Mouse (Mus musculus): ENCODE results near the gene Nr2f2. TPM values are rescaled to one million over a fixed set of nuclear protein-coding genes. Genes with fewer than 3 reads are reported as not detected.
A peak's percentile ranks its signal among the peaks of the same experiment; 100 is the strongest.

The Nr2f2 gene
- polyA plus RNA-seq, 1 experiment, result 0.43 TPM

DNA sequence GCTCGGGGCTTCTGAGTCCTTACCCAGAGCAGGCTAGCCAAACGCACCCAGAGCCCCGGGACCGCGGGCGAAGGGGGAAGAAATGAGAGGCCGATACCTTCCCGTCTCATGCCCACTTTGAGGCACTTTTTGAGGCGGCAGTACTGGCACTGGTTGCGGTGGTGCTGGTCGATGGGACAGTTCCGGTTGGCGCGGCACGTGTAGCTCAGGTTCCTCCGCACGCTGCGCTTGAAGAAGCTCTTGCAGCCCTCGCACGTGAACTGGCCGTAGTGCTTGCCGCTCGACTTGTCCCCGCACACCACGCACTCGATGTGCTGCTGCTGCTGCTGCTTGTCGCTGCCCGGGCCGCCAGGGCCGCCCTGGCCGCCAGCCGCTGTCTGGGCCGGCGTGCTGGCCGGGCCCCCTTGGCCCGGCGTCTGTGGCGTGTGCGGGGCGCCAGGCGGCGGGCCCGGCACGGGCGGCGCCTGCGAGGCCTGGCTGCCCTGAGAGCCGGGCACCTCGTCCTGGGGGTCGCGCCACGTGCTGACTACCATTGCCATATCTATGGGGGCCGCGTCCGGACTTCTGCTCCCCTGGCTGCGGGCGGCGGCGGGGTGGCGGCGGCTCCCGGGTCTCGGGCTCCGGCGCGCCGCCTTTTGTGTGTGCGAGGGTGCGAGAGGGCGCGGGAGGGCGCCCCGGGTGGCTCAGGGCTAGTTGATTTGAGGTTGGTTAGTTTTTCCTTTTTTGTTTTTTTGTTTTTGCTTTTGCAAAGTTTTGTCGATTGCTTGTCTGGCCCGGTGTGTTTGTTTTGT is 6.5 kb downstream of the Nr2f2 start:
- TF ChIP-seq FLI1 (IDR thresholded peaks at IDR 0.05; ENCODE audit: low read length) (no peak), GATA1 (IDR thresholded peaks at IDR 0.05; ENCODE audit: borderline replicate concordance, low read length) (no peak)
- Histone ChIP-seq H3K4me1 (peaks cover 42% of the 10 kb centered on the region), H3K4me3 (replicated peaks) (peak overlapping the region; percentile 90), H3K27me3 (replicated peaks) (peaks cover 88% of the 10 kb centered on the region), H3K9me3 (peaks cover 24% of the 10 kb centered on the region), H3K36me3 (replicated peaks; ENCODE audit: low read length) (no peaks in the 10 kb centered on the region)

DNA sequence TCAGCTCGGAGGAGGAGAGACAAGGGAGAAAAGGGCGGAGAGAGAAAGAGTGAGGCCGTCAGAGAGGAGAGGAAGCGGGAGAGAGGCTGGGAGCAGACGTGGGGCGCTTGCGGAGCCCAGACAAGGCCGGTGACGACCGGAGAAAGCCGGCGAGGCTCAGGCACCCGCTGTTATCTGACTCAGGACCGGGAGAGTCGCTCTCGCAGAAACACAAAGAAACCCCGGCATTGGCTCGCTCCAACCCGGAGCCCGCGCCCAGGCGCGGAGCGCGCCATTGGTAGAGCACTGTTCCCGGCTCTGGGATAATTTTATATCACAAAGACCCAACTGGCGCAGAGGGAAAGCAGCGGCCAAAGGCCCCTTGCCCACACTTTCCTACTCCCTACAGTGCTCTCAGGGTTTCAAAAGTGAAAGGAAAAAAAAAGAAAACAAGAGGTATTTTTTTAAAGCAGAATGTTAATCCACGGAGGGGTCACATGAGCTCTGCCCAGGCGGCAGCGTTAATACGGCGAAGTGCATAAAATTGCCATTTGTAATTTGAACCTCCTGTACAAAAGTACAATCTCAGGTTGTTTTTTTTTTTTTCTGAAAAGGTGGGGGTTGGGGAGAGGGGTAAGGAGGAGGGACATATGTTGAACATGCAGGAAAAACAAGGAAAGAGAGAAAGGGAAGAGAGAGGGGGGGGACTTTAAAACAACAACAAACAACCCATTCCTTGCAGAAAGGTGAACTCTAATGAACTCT is 7.5 kb downstream of the Nr2f2 start:
- peaks cover 87% of the 10 kb centered on the region for H3K27me3 ChIP-seq (replicated peaks)
- peaks cover 24% of the 10 kb centered on the region for H3K9me3 ChIP-seq
- TF ChIP-seq GATA1 (IDR thresholded peaks at IDR 0.05; ENCODE audit: borderline replicate concordance, low read length) (no peak), FLI1 (IDR thresholded peaks at IDR 0.05; ENCODE audit: low read length) (no peak)
- no peaks in the 10 kb centered on the region for H3K36me3 ChIP-seq (replicated peaks; ENCODE audit: low read length)
- H3K4me3 ChIP-seq (replicated peaks), result peak overlapping the region; percentile 88
- H3K4me1 ChIP-seq, result peaks cover 42% of the 10 kb centered on the region

DNA sequence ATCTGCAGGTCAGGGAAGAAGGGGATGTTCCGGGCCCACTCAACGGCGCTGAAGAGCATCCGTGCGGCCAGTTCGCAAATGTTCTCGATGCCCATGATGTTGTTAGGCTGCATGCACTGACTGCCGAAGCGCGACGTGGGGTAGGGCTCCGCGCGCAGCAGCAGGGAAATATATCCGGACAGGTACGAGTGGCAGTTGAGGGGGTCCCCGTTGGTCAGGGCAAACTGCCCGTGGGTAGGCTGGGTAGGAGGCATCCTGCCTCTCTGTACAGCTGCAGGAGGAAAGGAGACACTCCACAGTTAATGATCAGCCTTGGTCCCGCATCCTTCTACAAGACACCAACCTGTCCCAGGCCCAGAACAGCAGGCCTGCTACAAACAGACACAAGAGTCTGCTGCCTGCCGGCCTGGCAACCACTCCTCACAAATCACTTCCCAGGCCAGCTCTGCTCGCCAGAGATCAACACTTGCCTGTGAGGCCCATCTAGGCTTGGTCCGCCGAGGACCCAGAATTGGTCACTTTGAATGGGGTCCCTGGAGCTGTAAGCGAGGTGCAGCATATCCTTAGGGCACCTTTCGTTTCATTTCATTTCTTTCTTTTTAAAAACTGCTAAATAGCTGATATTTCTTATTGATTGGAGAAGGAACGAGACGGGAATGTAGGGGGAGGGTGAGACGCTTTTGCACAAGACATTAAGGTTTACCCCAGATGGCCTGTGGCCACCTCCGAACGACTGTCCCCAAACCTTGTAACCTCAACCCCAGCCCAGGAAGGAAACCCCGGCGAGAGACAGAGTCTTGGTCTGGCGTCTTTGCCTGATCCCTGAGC is 8.3 kb downstream of the Nr2f2 start:
- no peak for TF ChIP-seq FLI1 (IDR thresholded peaks at IDR 0.05; ENCODE audit: low read length)
- TF ChIP-seq GATA1 (IDR thresholded peaks at IDR 0.05; ENCODE audit: borderline replicate concordance, low read length), result no peak
- peaks cover 24% of the 10 kb centered on the region for H3K9me3 ChIP-seq
- H3K36me3 ChIP-seq (replicated peaks; ENCODE audit: low read length), result no peaks in the 10 kb centered on the region
- H3K4me1 ChIP-seq, result peaks cover 42% of the 10 kb centered on the region
- peak overlapping the region; percentile 88 for H3K4me3 ChIP-seq (replicated peaks)
- H3K27me3 ChIP-seq (replicated peaks), result peaks cover 81% of the 10 kb centered on the region

DNA sequence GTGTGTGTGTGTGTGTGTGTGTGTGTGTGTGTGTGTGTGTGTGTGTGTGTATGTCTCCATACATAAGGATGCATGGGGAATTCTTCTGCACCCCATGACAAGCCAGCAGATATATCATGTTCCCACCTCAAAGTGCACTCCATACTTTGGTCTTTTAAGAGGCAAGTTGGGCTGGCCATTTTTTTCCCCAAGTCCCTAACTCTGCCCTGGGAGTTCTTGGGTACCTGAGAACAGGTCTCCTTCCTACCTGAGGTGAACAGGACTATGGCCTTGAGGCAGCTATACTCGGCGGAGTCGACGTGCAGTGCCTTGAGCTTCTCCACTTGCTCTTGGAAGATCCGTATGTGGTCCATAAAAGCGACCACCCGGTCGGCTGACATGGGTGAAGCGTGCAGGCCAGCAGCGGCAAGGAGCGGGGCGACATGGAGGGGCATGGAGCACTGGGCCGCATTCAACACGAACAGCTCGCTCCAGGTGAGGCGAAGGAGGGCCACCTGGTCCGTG is 9.0 kb downstream of the Nr2f2 start:
- H3K4me3 ChIP-seq (replicated peaks), result peak overlapping the region; percentile 88
- TF ChIP-seq GATA1 (IDR thresholded peaks at IDR 0.05; ENCODE audit: borderline replicate concordance, low read length), result no peak
- TF ChIP-seq FLI1 (IDR thresholded peaks at IDR 0.05; ENCODE audit: low read length), result no peak
- no peaks in the 10 kb centered on the region for H3K36me3 ChIP-seq (replicated peaks; ENCODE audit: low read length)
- peaks cover 79% of the 10 kb centered on the region for H3K27me3 ChIP-seq (replicated peaks)
- peaks cover 22% of the 10 kb centered on the region for H3K9me3 ChIP-seq
- H3K4me1 ChIP-seq, result peaks cover 42% of the 10 kb centered on the region

DNA sequence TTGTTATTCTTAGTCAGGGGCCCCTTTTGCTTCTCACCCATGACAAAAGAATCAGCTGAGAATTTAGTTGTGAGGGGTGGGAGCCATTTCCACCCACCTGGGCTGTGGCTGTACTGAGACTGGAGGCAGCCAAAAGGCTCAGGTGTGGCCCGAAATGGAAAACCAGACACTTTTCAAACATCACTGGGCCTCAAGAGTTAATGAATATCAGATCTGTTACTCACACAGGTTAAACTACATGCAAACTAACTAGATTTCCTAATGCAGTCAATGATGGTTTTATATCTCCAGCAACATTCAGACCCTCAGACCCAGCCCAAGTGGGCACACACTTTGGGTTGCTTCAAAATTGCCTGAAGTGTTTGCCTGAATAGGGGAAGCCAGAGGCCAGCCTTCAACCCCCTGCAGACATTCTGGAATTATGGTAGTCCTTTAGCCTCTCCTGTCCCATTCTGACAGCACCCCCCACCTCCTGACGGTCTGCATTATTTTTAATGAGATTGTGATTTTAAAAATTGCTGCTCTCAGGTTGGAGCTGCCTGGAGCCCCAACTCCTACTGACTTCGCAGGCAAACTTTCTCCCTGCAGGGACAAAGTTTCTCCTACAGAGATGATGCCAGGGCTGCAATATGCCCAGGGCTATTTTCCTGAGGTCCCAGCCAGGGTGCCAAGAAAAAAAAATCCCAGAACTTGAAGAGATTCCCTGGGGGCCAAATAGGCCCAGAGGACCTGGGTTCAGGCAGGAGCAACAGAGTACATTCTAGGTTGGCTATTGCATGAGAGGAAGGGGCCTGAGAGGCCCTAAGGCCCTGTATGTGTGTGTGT is 9.6 kb downstream of the Nr2f2 start:
- Histone ChIP-seq H3K36me3 (replicated peaks; ENCODE audit: low read length) (no peaks in the 10 kb centered on the region), H3K27me3 (replicated peaks) (peaks cover 79% of the 10 kb centered on the region), H3K4me1 (peaks cover 39% of the 10 kb centered on the region), H3K9me3 (peaks cover 19% of the 10 kb centered on the region), H3K4me3 (replicated peaks) (no peak overlapping the region)
- no peak for TF ChIP-seq FLI1 (IDR thresholded peaks at IDR 0.05; ENCODE audit: low read length)
- no peak for TF ChIP-seq GATA1 (IDR thresholded peaks at IDR 0.05; ENCODE audit: borderline replicate concordance, low read length)

DNA sequence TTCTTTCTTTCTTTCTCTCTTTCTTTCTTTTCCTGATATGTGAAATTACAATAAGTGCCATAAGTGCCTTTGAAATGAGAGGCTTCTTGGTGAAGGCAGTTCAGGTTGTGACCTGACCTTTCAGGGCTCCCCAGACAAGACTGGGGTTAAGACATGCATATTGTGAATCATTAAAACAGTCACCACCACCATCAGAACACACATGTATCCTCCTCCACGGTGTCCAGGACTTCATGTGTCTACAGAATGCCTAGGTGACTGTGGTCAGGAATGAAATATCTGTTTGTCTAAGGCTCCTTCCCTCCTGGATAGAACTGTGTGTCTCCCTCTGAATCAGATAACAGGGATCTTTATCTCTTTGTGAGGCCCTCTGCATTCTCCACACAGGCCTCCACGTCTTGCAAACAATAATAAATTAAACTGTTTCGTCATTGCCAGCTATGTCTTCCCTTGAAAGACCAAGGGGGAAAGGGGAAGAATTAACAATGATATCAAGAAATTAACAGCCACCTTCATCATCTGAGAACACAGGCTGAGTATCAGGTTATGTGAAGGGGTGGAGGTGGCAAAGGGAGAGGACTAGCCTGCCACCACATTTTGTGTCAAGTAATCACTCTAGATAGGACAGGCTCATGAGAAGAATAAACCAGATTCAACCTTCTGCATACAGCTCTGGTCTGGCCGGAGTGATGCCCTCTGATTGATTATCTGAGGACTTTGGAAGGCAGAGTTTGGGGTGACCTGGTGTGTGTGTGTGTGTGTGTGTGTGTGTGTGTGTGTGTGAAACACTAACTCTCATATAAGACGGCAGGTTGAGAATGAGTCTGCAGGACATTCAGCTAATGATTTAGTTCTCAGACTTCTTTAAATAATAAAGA is 10.6 kb downstream of the Nr2f2 start:
- Histone ChIP-seq H3K36me3 (replicated peaks; ENCODE audit: low read length) (no peaks in the 10 kb centered on the region), H3K27me3 (replicated peaks) (peaks cover 80% of the 10 kb centered on the region), H3K4me3 (replicated peaks) (no peak overlapping the region), H3K9me3 (peaks cover 13% of the 10 kb centered on the region), H3K4me1 (peaks cover 36% of the 10 kb centered on the region)
- no peak for TF ChIP-seq GATA1 (IDR thresholded peaks at IDR 0.05; ENCODE audit: borderline replicate concordance, low read length)

DNA sequence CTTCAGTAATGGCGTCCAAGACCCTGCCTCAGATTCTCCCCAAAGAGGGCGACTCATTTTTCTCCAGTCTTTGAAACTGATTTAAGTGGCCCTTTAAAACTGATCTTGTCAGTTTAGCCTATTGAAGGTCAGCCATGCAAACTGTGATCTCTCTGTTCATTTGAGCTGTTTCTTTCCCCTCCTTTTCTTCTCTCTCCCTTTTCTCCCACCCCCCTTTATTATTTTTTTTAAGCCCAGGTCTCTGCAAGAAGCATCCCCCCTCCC is 11.2 kb downstream of the Nr2f2 start:
- TF ChIP-seq GATA1 (IDR thresholded peaks at IDR 0.05; ENCODE audit: borderline replicate concordance, low read length) (no peak), FLI1 (IDR thresholded peaks at IDR 0.05; ENCODE audit: low read length) (no peak)
- H3K4me3 ChIP-seq (replicated peaks), result no peak overlapping the region
- peaks cover 13% of the 10 kb centered on the region for H3K9me3 ChIP-seq
- H3K27me3 ChIP-seq (replicated peaks), result peaks cover 80% of the 10 kb centered on the region
- H3K4me1 ChIP-seq, result peaks cover 36% of the 10 kb centered on the region
- no peaks in the 10 kb centered on the region for H3K36me3 ChIP-seq (replicated peaks; ENCODE audit: low read length)

DNA sequence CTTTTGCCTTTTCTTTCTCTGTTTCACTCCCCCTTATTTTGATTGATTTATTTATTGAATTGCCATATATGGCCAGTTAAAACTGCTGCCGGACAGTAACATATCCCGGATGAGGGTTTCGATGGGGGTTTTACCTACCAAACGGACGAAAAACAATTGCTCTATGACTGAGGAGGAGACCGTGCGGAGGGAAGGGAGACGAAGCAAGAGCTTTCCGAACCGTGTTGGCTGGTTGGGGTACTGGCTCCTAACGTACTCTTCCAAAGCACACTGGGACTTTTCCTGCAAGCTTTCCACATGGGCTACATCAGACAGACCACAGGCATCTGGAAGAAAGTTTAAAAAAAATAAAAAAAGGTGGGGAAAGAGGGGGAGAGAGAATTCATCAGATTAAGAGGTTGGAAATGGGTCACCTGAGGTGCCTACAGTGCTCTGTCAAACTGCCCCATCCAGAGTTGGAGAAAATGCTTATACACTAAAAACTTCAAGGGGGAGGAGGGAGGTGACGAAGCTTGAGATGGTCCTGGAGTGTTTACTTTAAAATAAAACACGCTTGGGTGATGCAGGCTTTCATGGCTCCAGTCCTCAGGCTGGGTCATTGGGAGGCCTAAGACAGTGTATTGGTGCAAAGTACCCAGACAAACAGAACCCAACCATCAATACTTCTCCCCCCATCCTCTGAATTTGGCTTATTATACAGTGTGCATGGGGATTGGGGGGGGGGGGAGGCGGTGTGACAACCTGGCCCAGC is 11.8 kb downstream of the Nr2f2 start:
- H3K9me3 ChIP-seq, result peaks cover 11% of the 10 kb centered on the region
- H3K4me1 ChIP-seq, result peaks cover 31% of the 10 kb centered on the region
- peaks cover 80% of the 10 kb centered on the region for H3K27me3 ChIP-seq (replicated peaks)
- no peak for TF ChIP-seq FLI1 (IDR thresholded peaks at IDR 0.05; ENCODE audit: low read length)
- no peak for TF ChIP-seq GATA1 (IDR thresholded peaks at IDR 0.05; ENCODE audit: borderline replicate concordance, low read length)
- no peak overlapping the region for H3K4me3 ChIP-seq (replicated peaks)
- H3K36me3 ChIP-seq (replicated peaks; ENCODE audit: low read length), result no peaks in the 10 kb centered on the region
